Mouse (Mus musculus) thymus, postnatal 10 days (tissue): ENCODE measurements at regions not wholly inside any gene's neighbourhood (a gene's known extent, or its start where the extent isn't known, plus 50 kb on each side); places are given as distances from the start of the nearest gene placed in this dataset.

Source experiments
- DNase-seq, 2 experiments: peaks; one replicate each; pipeline ENCODE4 v3.0.0; 2021; ENCODE audit warnings: low spot score in 2 of 2

DNA sequence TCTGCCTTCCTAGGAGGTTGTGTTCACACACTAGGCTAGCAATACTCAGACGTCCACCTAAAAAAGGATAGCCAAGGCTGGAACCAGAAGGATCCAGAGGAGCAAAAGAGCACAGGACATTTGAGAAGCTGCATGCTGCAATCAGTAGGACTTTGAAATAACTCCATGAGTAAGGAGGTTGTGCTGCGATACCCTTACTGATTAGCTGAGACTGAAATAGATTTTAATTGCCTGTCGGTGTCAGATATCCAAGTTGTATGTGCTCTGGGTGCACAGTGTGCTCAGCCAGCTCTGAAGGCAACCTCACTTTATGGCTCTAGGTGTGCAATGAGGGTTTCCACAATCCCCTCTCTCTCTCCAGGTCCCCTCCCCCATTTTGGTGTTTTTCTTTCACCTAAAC is 2159.2 kb upstream of the Gm7489 start:
- no peak for DNase-seq

DNA sequence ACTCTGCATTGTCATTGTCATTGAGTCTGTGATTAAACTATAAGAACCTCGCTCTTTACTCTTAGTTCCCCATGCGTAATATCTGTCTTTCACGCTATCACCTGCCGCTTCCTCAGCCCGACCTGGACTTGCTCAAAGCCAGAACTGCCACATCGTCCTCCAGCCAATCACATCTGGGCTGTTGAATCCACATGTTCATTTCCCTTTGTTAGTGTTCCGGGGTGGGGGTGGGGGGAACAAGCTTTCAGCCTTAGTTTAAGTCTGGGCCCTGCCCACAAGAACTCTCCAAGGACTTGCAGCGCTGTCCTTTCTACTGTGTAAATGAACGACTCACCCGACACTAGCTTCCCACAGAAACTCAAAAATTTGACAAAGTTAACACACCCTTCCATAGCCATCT is 2154.6 kb upstream of the Gm7489 start:
- DNase-seq, result no peak

DNA sequence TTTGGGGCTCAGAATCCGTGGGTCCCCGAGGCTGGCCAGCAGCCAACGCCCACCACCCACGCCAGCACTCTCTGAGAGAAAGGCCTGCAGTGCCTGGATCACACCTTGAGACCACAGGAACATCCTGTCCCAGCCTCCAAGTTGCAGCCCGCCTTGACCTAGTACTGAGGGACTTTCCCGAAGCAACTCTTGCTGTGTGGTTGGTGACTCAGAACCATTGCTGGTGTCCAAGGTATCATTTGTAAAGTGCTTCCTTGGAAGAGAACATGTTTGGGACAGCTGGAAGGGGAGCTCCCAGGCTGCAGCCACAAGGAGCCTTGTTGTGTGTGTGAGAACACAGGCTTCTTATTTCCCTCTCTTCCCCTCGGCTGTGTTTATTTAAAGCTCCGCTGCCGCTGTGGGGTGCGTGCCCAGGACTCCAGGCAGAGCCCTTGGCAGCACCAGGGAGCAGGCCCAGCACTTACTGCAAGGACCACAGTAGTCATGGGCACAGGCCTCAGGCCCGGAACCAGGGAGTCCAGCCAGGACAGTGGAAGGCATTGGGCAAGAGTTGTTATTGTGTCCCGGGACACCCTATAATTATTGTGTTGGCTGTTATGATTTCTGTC is 2153.8 kb upstream of the Gm7489 start:
- no peak for DNase-seq

DNA sequence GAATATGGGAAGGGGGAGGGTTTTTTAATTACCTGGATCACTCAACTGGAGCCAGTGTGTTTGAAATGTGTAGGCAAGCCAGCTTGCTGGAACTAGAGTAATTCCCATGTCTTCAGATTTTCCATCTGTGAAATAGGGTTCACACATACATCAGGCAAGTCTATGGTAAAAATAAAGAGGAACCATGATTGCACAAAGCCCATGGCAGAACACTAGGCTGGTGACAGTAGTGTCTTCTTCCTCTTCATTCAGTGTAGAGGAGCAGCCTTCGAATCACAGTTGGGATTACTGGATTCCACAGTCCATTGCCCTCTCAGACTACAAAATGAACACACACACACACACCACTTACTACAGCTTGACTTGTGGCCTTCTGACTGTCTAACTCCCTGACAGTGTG is 2150.5 kb upstream of the Gm7489 start:
- DNase-seq, result no peak
